Mouse (Mus musculus) liver, embryonic 13.5 days (tissue): Measurements from ENCODE around the gene Umps. TPM values are rescaled to one million over a fixed set of nuclear protein-coding genes. Genes with fewer than 3 reads are reported as not detected.

ENCODE experiments used
- ATAC-seq: fragments of 200-750 bp; cut with Nextera tagmentation; 2 replicates; pipeline ENCODE4 v1.8.0; 2017; ENCODE audit warnings: low read depth, mild to moderate bottlenecking, moderate number of reproducible peaks, moderate library complexity
- DNase-seq: peaks from one replicate; pipeline ENCODE4 v3.0.0; 2022
- H3K27ac ChIP-seq: fragments of 300-500 bp; sonication (generic); 2 replicates; pipeline ENCODE4 v1.5.1; 2015; ENCODE audit warnings: moderate library complexity, mild to moderate bottlenecking, inconsistent platforms
- H3K27me3 ChIP-seq: fragments of 300-500 bp; sonication (generic); 2 replicates; pipeline ENCODE4 v1.6.1; 2015; ENCODE audit warnings: mild to moderate bottlenecking, inconsistent platforms
- H3K36me3 ChIP-seq: fragments of 300-500 bp; sonication (generic); 2 replicates; pipeline ENCODE4 v1.6.1; 2015; ENCODE audit warnings: mild to moderate bottlenecking, inconsistent platforms
- H3K4me1 ChIP-seq: fragments of 300-500 bp; sonication (generic); replicated peaks from 2 replicates; pipeline ENCODE4 v1.6.1; 2015; ENCODE audit warnings: inconsistent platforms
- H3K4me2 ChIP-seq: fragments of 300-500 bp; sonication (generic); 2 replicates; pipeline ENCODE4 v1.6.1; 2015; ENCODE audit warnings: inconsistent platforms, mild to moderate bottlenecking, moderate library complexity
- H3K4me3 ChIP-seq: fragments of 300-500 bp; sonication (generic); replicated peaks from 2 replicates; pipeline ENCODE4 v1.5.1; 2015; ENCODE audit warnings: mild to moderate bottlenecking, inconsistent platforms
- H3K9ac ChIP-seq: fragments of 300-500 bp; sonication (generic); 2 replicates; pipeline ENCODE4 v1.6.1; 2015; ENCODE audit warnings: mild to moderate bottlenecking, inconsistent platforms
- H3K9me3 ChIP-seq: fragments of 300-500 bp; sonication (generic); replicated peaks from 2 replicates; pipeline ENCODE4 v1.6.1; 2016; ENCODE audit warnings: inconsistent platforms
- WGBS: fragments of 180-500 bp; shearing (Covaris S2); methylation state at CpG from one replicate; pipeline ENCODE4 v1.1.7; 2015; ENCODE audit not compliant: insufficient replicate concordance; 5-methylcytosine and 5-hydroxymethylcytosine counted together
- polyA plus RNA-seq: library from polyadenylated mRNA; unstranded; fragments of >200 nt; fragmentation: Nextera tagmentation; extraction: Ambion mirVana; gene quantifications from 2 replicates; pipeline ENCODE4 v1.2.1, GENCODE M21; 2015

Umps gene
- 51.1 and 58.1 TPM in 2 replicates for polyA plus RNA-seq

- DNase-seq: peak; percentile 76
- Histone ChIP-seq H3K4me1 (peaks cover 35% of the 10 kb centered on the region), H3K27ac (peak within 1 kb of the TSS; percentile 51), H3K4me3 (peak within 1 kb of the TSS; percentile 70), H3K9ac (peak within 1 kb of the TSS; percentile 80), H3K9me3 (no peaks in the 10 kb centered on the region), H3K4me2 (peak within 1 kb of the TSS; percentile 81), H3K36me3 (peaks cover 22% of the 10 kb centered on the region), H3K27me3 (no peaks in the 10 kb centered on the region)
- ATAC-seq: peak; percentile 86
- under 1% methylated on average over 44 of the region's 44 CpGs for WGBS
Observed at GRCm38 (mm10) chr16:33966538-33967282, at the start of gene Umps. Gene Umps (minus strand): TSS chr16:33967038.

- 69% methylated on average over 20 of the region's 20 CpGs for WGBS
- Histone ChIP-seq H3K4me1 (peaks cover 4% of the 10 kb centered on the region; the same call in 1 of the 2 replicates), H3K27ac (no peak overlapping the region), H3K27me3 (no peaks in the 10 kb centered on the region), H3K4me3 (no peak overlapping the region), H3K4me2 (no peak overlapping the region), H3K36me3 (peaks cover 20% of the 10 kb centered on the region), H3K9me3 (peaks cover 7% of the 10 kb centered on the region; the same call in 1 of the 2 replicates), H3K9ac (no peak overlapping the region)
- DNase-seq (no peak), ATAC-seq (no peak)
Observed at GRCm38 (mm10) chr16:34011991-34012845, 45.4 kb upstream of the Umps start.

- no peaks in the 10 kb centered on the region for H3K27me3 ChIP-seq
- ATAC-seq: no peak
- peaks cover 15% of the 10 kb centered on the region for H3K36me3 ChIP-seq
- no peak for DNase-seq
- H3K4me1 ChIP-seq: peaks cover 4% of the 10 kb centered on the region; the same call in 1 of the 2 replicates
- H3K9me3 ChIP-seq: peaks cover 7% of the 10 kb centered on the region; the same call in 1 of the 2 replicates
- no peak overlapping the region for H3K4me2 ChIP-seq
- H3K9ac ChIP-seq: no peak overlapping the region
- WGBS: 90% methylated on average over 2 of the region's 2 CpGs
- H3K4me3 ChIP-seq: no peak overlapping the region
- no peak overlapping the region for H3K27ac ChIP-seq
Observed at GRCm38 (mm10) chr16:34009567-34009966, 42.7 kb upstream of the Umps start.

- Histone ChIP-seq H3K4me1 (peaks cover 14% of the 10 kb centered on the region; the same call in 1 of the 2 replicates), H3K27me3 (no peaks in the 10 kb centered on the region), H3K9me3 (peaks cover 7% of the 10 kb centered on the region; the same call in 1 of the 2 replicates), H3K27ac (no peak overlapping the region), H3K9ac (no peak overlapping the region), H3K4me2 (no peak overlapping the region), H3K36me3 (peaks cover 11% of the 10 kb centered on the region; the same call in 1 of the 2 replicates), H3K4me3 (no peak overlapping the region)
- ATAC-seq (no peak), DNase-seq (no peak)
- 84% methylated on average over 3 of the region's 3 CpGs for WGBS
Observed at GRCm38 (mm10) chr16:34005986-34006385, 39.1 kb upstream of the Umps start.

GRCm38 (mm10) chr16:34004128-34004578 lies 37.3 kb upstream of the Umps start:
- Histone ChIP-seq H3K27ac (no peak overlapping the region), H3K9me3 (no peaks in the 10 kb centered on the region), H3K27me3 (no peaks in the 10 kb centered on the region), H3K36me3 (no peaks in the 10 kb centered on the region), H3K4me1 (peaks cover 14% of the 10 kb centered on the region; the same call in 1 of the 2 replicates), H3K4me2 (no peak overlapping the region), H3K9ac (no peak overlapping the region), H3K4me3 (no peak overlapping the region)
- DNase-seq (no peak), ATAC-seq (no peak)
- 43% methylated on average over 4 of the region's 4 CpGs for WGBS

GRCm38 (mm10) chr16:34003566-34004127 lies 36.8 kb upstream of the Umps start:
- no peak overlapping the region for H3K9ac ChIP-seq
- peaks cover 14% of the 10 kb centered on the region; the same call in 1 of the 2 replicates for H3K4me1 ChIP-seq
- no peak overlapping the region for H3K4me2 ChIP-seq
- no peaks in the 10 kb centered on the region for H3K36me3 ChIP-seq
- no peaks in the 10 kb centered on the region for H3K9me3 ChIP-seq
- H3K27ac ChIP-seq: no peak overlapping the region
- DNase-seq: no peak
- no peak overlapping the region for H3K4me3 ChIP-seq
- no peak for ATAC-seq
- WGBS: 58% methylated on average over 10 of the region's 10 CpGs
- no peaks in the 10 kb centered on the region for H3K27me3 ChIP-seq

GRCm38 (mm10) chr16:34000715-34001114 lies 33.9 kb upstream of the Umps start:
- DNase-seq (no peak), ATAC-seq (no peak)
- Histone ChIP-seq H3K27me3 (peaks cover 3% of the 10 kb centered on the region; the same call in 1 of the 2 replicates), H3K9me3 (no peaks in the 10 kb centered on the region), H3K9ac (no peak overlapping the region), H3K4me3 (no peak overlapping the region), H3K27ac (no peak overlapping the region), H3K36me3 (no peaks in the 10 kb centered on the region), H3K4me1 (peaks cover 12% of the 10 kb centered on the region; the same call in 1 of the 2 replicates), H3K4me2 (no peak overlapping the region)
- 66% methylated on average over 8 of the region's 8 CpGs for WGBS

- 19% methylated on average over 3 of the region's 3 CpGs for WGBS
- H3K4me1 ChIP-seq: peaks cover 12% of the 10 kb centered on the region; the same call in 1 of the 2 replicates
Observed at GRCm38 (mm10) chr16:33999388-33999787, 32.5 kb upstream of the Umps start.

GRCm38 (mm10) chr16:33998011-33998410 lies 31.2 kb upstream of the Umps start:
- no peak overlapping the region for H3K4me2 ChIP-seq
- ATAC-seq: no peak
- DNase-seq: no peak
- H3K36me3 ChIP-seq: no peaks in the 10 kb centered on the region
- no peak overlapping the region for H3K4me3 ChIP-seq
- no peak overlapping the region for H3K9ac ChIP-seq
- 57% methylated on average over 6 of the region's 6 CpGs for WGBS
- H3K27me3 ChIP-seq: peaks cover 3% of the 10 kb centered on the region; the same call in 1 of the 2 replicates
- H3K27ac ChIP-seq: no peak overlapping the region
- no peaks in the 10 kb centered on the region for H3K9me3 ChIP-seq
- H3K4me1 ChIP-seq: 0 out of 2 replicates have a peak, but pooled peaks cover 2% of the 10 kb centered on the region

More at GRCm38 (mm10) chr16:33999388-33999787, 32.5 kb upstream of the Umps start:
- DNase-seq: no peak
- Histone ChIP-seq H3K4me2 (no peak overlapping the region), H3K9me3 (no peaks in the 10 kb centered on the region), H3K9ac (no peak overlapping the region), H3K27me3 (peaks cover 3% of the 10 kb centered on the region; the same call in 1 of the 2 replicates), H3K27ac (no peak overlapping the region), H3K4me3 (no peak overlapping the region), H3K36me3 (no peaks in the 10 kb centered on the region)
- no peak for ATAC-seq

- no peak overlapping the region for H3K27ac ChIP-seq
- H3K4me3 ChIP-seq: no peak overlapping the region
- H3K9me3 ChIP-seq: no peaks in the 10 kb centered on the region
- WGBS: 5% methylated on average over 5 of the region's 5 CpGs
- peak; percentile 61 for DNase-seq
- H3K4me2 ChIP-seq: no peak overlapping the region
- H3K27me3 ChIP-seq: peaks cover 3% of the 10 kb centered on the region; the same call in 1 of the 2 replicates
- H3K4me1 ChIP-seq: 0 out of 2 replicates have a peak, but pooled peaks cover 2% of the 10 kb centered on the region
- no peaks in the 10 kb centered on the region for H3K36me3 ChIP-seq
- no peak overlapping the region for H3K9ac ChIP-seq
- ATAC-seq: no peak
Observed at GRCm38 (mm10) chr16:33996030-33996429, 29.2 kb upstream of the Umps start.
